Mouse (Mus musculus) CH12.LX (cell line): ENCODE results near the gene Scn8a. TPM values are rescaled to one million over a fixed set of nuclear protein-coding genes. Genes with fewer than 3 reads are reported as not detected.

Source experiments
- DNase-seq: peaks from one replicate; pipeline ENCODE4 v3.0.0-alpha.2; 2013; ENCODE audit errors: extremely low read depth
- H3K27ac ChIP-seq: 2 replicates; pipeline ENCODE4 v1.5.1; 2012; ENCODE audit warnings: low read depth, mild to moderate bottlenecking, control low read depth, moderate library complexity; ENCODE audit not compliant: insufficient read depth
- H3K27me3 ChIP-seq: replicated peaks from 2 replicates; pipeline ENCODE3; 2012; ENCODE audit warnings: inconsistent platforms
- H3K36me3 ChIP-seq, 2 experiments: replicated peaks in 1 of 2; 2 replicates each; pipeline versions ENCODE3 to v1.6.1; 2012; ENCODE audit warnings: inconsistent platforms in 1 of 2, low read length in 1 of 2, mild to moderate bottlenecking in 1 of 2, mixed read lengths in 1 of 2, moderate library complexity in 1 of 2; ENCODE audit not compliant: control insufficient read depth in 1 of 2, insufficient read depth in 1 of 2
- H3K4me1 ChIP-seq, 2 experiments: 2 replicates each; pipeline ENCODE4 v1.6.1; 2012; ENCODE audit warnings: inconsistent platforms in 1 of 2, moderate library complexity in 1 of 2; ENCODE audit not compliant: insufficient read depth in 2 of 2, control insufficient read depth in 1 of 2
- H3K4me2 ChIP-seq: 2 replicates; pipeline ENCODE4 v1.6.1; 2012; ENCODE audit warnings: low read depth, mild to moderate bottlenecking, control low read depth; ENCODE audit not compliant: poor library complexity, insufficient read depth, severe bottlenecking
- H3K4me3 ChIP-seq, 3 experiments: fragments of 150-350 bp in 1 of 3; sonication (generic) in 1 of 3; replicated peaks in 1 of 3; 2 replicates each; pipeline versions ENCODE3 to v1.5.1; 2011 to 2012; ENCODE audit warnings: low read depth in 2 of 3, low read length in 2 of 3, mild to moderate bottlenecking in 2 of 3, moderate library complexity in 2 of 3, control low read depth in 1 of 3, improper control_type of control experiment in 1 of 3, inconsistent platforms in 1 of 3, mixed read lengths in 1 of 3; ENCODE audit not compliant: poor library complexity in 1 of 3
- H3K79me2 ChIP-seq: replicated peaks from 2 replicates; pipeline ENCODE4 v1.6.1; 2012; ENCODE audit warnings: mild to moderate bottlenecking, moderate library complexity; ENCODE audit not compliant: control insufficient read depth, poor library complexity, insufficient read depth, severe bottlenecking; ENCODE audit errors: extremely low read depth
- H3K9ac ChIP-seq: 2 replicates; pipeline ENCODE4 v1.6.1; 2012; ENCODE audit warnings: low read depth, mild to moderate bottlenecking, control low read depth, moderate library complexity; ENCODE audit not compliant: insufficient read depth
- H3K9me3 ChIP-seq: replicated peaks from 2 replicates; pipeline ENCODE3; 2012; ENCODE audit warnings: low read length, inconsistent platforms, mixed read lengths
- CHD2 ChIP-seq: IDR thresholded peaks from 2 replicates; pipeline ENCODE4 v1.6.1; 2011; ENCODE audit warnings: low read length, improper control_type of control experiment
- ETS1 ChIP-seq: conservative IDR thresholded peaks from 2 replicates; pipeline ENCODE4 v1.6.1; 2012; ENCODE audit warnings: low read depth, mild to moderate bottlenecking, inconsistent platforms, low read length, improper control_type of control experiment, moderate library complexity
- GABPA ChIP-seq: IDR thresholded peaks from 2 replicates; pipeline ENCODE4 v1.6.1; 2012; ENCODE audit warnings: low read depth, low read length, improper control_type of control experiment, inconsistent platforms; ENCODE audit not compliant: insufficient replicate concordance
- MAFK ChIP-seq: IDR thresholded peaks from 2 replicates; pipeline ENCODE4 v1.6.1; 2011; ENCODE audit warnings: low read length, improper control_type of control experiment; ENCODE audit not compliant: insufficient replicate concordance
- MAX ChIP-seq: IDR thresholded peaks from 2 replicates; pipeline ENCODE4 v1.6.1; 2011; ENCODE audit warnings: low read length, improper control_type of control experiment
- MEF2A ChIP-seq: IDR thresholded peaks from 2 replicates; pipeline ENCODE4 v1.6.1; 2014; ENCODE audit warnings: low read depth, mild to moderate bottlenecking, inconsistent platforms, low read length, improper control_type of control experiment, borderline replicate concordance
- MYC ChIP-seq: IDR thresholded peaks from 2 replicates; pipeline ENCODE4 v1.6.1; 2011; ENCODE audit warnings: low read depth, mild to moderate bottlenecking, improper control_type of control experiment, low read length
- NELFE ChIP-seq: IDR thresholded peaks from 2 replicates; pipeline ENCODE4 v1.6.1; 2011; ENCODE audit warnings: low read depth, low read length, improper control_type of control experiment
- NRF1 ChIP-seq: IDR thresholded peaks from 2 replicates; pipeline ENCODE4 v1.6.1; 2014; ENCODE audit warnings: low read depth, mild to moderate bottlenecking, inconsistent platforms, low read length, improper control_type of control experiment, moderate library complexity
- PAX5 ChIP-seq: IDR thresholded peaks from 2 replicates; pipeline ENCODE4 v1.6.1; 2012; ENCODE audit warnings: low read length, inconsistent platforms, mixed read lengths
- POLR2A ChIP-seq: IDR thresholded peaks from 2 replicates; pipeline ENCODE4 v1.6.1; 2011; ENCODE audit warnings: low read depth, mild to moderate bottlenecking, improper control_type of control experiment, low read length
- RAD21 ChIP-seq: IDR thresholded peaks from 2 replicates; pipeline ENCODE4 v1.6.1; 2011; ENCODE audit warnings: low read depth, mild to moderate bottlenecking, low read length, improper control_type of control experiment, moderate library complexity
- RCOR1 ChIP-seq: conservative IDR thresholded peaks from 2 replicates; pipeline ENCODE4 v1.6.1; 2012; ENCODE audit warnings: low read depth, mild to moderate bottlenecking, inconsistent platforms, low read length, improper control_type of control experiment
- TBP ChIP-seq: conservative IDR thresholded peaks from 2 replicates; pipeline ENCODE4 v1.6.1; 2011; ENCODE audit warnings: low read depth, low read length, improper control_type of control experiment
- ZC3H11A ChIP-seq: IDR thresholded peaks from 2 replicates; pipeline ENCODE4 v1.6.1; 2012; ENCODE audit warnings: low read depth, mild to moderate bottlenecking, inconsistent platforms, low read length, improper control_type of control experiment
- ZMIZ1 ChIP-seq: IDR thresholded peaks from 2 replicates; pipeline ENCODE4 v1.6.1; 2012; ENCODE audit warnings: low read depth, mild to moderate bottlenecking, inconsistent platforms, low read length, improper control_type of control experiment
- dilution Hi-C: fragments of 300-500 bp; cut with MboI; formaldehyde crosslinking; loops from 2 replicates; pipeline ENCODE4 v1.14.3; 2020; ENCODE audit warnings: low sequenced_read_pairs; ENCODE audit not compliant: extremely low pct_unique_long_range_greater_than_20kb, extremely low pct_ligation_motif_present
- in situ Hi-C: fragments of 300-500 bp; cut with MboI; formaldehyde crosslinking; loops from 3 replicates; pipeline ENCODE4 v1.14.3; 2019; ENCODE audit warnings: low sequenced_read_pairs, low pct_ligation_motif_present, low pct_unique_long_range_greater_than_20kb, mixed read lengths
- polyA plus RNA-seq: library from polyadenylated mRNA; unstranded; fragments of >175 nt; gene quantifications from 2 replicates; pipeline ENCODE4 v1.2.1, GENCODE M21; 2012; ENCODE audit warnings: low read depth; ENCODE audit not compliant: insufficient read length
- total RNA-seq, 2 experiments: library from RNA; depleted of rRNA; stranded (reverse); fragments of 300-350 nt in 1 of 2; fragments of >200 nt in 1 of 2; gene quantifications; 2 replicates each; pipeline ENCODE4 v1.2.3; 2012 to 2014

Scn8a gene
- total and polyA plus RNA-seq, 3 experiments = 0.13 to 0.39 (median 0.15) TPM

DNA sequence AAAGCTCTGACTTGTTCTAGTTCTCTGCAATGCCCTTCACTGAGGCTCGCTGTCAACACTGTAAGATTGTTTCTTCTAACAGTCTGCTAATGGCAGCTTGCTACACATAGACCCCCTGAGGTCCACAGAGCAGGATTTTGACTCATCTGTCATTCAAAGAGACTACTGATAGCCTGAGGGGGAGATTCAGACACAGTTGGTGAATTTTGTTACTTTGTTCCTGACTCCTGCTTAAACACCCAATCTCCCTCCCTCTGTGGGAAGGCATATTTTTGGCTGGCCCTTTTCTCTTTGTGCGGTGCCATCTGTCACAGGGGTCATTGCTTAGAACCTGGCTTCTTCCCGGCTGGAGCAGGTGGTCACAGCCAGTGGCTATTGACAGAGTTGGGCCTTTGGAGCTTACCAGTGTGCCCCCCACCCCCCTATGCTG is 40.1 kb downstream of the Scn8a start:
- H3K4me1 ChIP-seq = peaks cover 0 to 16% of the 10 kb centered on the region in 2 experiments; a peak in 2 of 4 replicates
- dilution Hi-C loops = no loop called here

DNA sequence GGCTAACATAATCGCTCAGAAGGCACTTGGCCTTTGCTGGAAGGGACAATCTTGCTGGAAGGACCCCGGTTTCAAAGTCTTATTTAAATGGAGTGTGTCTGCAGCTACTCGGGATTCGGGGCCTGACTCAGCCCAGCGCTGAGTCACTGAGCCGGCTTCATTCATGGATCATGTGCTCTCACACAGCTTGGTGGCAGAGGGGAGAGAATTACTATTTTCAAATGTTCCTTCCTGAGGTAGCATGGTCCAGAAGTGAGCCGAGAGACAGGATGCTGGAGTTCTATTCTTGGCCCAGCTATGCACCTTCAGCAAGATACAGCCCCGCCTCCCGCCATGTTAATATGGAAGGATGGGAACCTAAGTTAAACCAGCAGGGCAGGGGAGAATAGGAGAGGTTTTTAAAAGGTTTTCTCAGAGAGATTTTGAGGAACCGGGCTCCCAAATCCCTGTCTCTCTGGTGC is 40.8 kb downstream of the Scn8a start:
- H3K4me3 ChIP-seq = no peak overlapping the region
- in situ Hi-C loops (no loop called here), dilution Hi-C loops (no loop called here)
- no peak overlapping the region for H3K27ac ChIP-seq
- no peak overlapping the region for H3K4me2 ChIP-seq
- H3K36me3 ChIP-seq = no peaks in the 10 kb centered on the region
- H3K4me1 ChIP-seq = peaks cover 0 to 11% of the 10 kb centered on the region in 2 experiments; a peak in 2 of 4 replicates
- no peaks in the 10 kb centered on the region for H3K79me2 ChIP-seq
- DNase-seq = no peak
- TF ChIP-seq ZC3H11A (no peak), GABPA (no peak), PAX5 (no peak), RAD21 (no peak), CHD2 (no peak), MAFK (no peak), RCOR1 (no peak), NELFE (no peak), MEF2A (no peak), POLR2A (no peak), ZMIZ1 (no peak), NRF1 (no peak), TBP (no peak)
- H3K9me3 ChIP-seq = no peaks in the 10 kb centered on the region
- peaks cover 17% of the 10 kb centered on the region for H3K27me3 ChIP-seq
- no peak overlapping the region for H3K9ac ChIP-seq

More for the DNA sequence above, 40.1 kb downstream of the Scn8a start:
- Histone ChIP-seq H3K4me2 (no peak overlapping the region), H3K9me3 (no peaks in the 10 kb centered on the region), H3K27me3 (peaks cover 17% of the 10 kb centered on the region), H3K9ac (no peak overlapping the region), H3K27ac (no peak overlapping the region), H3K36me3 (no peaks in the 10 kb centered on the region), H3K4me3 (no peak overlapping the region), H3K79me2 (no peaks in the 10 kb centered on the region)
- no peak for DNase-seq
- in situ Hi-C loops = no loop called here
- TF ChIP-seq GABPA (no peak), MAFK (no peak), MAX (no peak), ETS1 (no peak), MYC (no peak), RCOR1 (no peak), ZMIZ1 (no peak), POLR2A (no peak), PAX5 (no peak)
